Mouse (Mus musculus) testis, postnatal 14 days (tissue): ENCODE data around the gene Prtn3.

Experiments used
- DNase-seq: peaks from one replicate; pipeline ENCODE4 v3.0.0; 2021; ENCODE audit warnings: low spot score

Prtn3 gene

DNA sequence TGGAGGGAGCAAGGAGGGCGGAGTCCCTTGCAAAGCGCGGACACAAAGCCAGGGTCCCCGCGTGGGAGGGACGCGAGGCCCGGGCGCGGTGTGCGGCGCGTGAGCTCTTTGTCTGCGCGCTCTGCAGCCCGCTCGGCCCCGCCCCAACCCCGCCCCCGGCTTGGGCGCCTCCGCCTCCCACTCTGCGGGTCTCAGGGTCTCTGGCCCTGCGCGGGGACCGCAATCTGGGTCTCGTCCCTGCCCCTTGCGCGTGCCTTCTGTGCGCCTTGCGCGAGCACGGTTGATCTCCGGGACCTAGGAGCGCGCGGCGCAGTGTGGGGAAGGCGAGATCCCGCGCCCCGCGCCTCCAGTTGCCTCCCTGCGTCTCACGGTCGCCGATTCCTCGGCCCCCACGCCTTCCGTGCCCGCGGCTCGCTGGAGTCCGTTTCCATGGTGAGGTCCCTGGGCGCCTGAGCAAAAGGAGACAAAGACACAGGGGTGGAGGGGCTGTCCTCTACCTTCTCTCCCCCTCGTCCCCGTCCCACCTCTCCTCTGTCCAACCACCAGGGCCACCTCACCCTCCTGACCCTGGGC is at the start of gene Prtn3, which contains the start of gene Plppr3:
Prtn3 (plus strand) TSS at position 187 of the 573 bp plus-strand sequence.
Plppr3 (minus strand) TSS at position 345 of the 573 bp plus-strand sequence.
- DNase-seq = no peak

DNA sequence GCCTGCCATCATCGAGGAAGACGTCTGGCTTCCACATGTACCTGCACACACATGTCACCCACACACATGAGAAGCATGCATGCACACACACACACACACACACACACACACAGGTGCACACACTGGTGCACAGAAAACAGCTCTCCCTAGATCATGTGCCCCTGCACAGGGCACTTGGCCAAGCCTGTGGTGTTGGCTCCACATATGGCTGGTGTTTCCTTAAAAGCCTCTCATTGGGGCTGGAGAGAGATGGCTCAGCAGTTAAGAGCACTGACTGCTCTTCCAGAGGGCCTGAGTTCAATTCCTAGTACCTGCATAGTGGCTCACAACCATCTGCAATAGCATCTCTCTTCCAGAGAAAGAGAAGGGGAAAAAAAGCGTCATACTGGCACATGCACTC is 42.7 kb upstream of the Prtn3 start:
- DNase-seq = no peak

DNA sequence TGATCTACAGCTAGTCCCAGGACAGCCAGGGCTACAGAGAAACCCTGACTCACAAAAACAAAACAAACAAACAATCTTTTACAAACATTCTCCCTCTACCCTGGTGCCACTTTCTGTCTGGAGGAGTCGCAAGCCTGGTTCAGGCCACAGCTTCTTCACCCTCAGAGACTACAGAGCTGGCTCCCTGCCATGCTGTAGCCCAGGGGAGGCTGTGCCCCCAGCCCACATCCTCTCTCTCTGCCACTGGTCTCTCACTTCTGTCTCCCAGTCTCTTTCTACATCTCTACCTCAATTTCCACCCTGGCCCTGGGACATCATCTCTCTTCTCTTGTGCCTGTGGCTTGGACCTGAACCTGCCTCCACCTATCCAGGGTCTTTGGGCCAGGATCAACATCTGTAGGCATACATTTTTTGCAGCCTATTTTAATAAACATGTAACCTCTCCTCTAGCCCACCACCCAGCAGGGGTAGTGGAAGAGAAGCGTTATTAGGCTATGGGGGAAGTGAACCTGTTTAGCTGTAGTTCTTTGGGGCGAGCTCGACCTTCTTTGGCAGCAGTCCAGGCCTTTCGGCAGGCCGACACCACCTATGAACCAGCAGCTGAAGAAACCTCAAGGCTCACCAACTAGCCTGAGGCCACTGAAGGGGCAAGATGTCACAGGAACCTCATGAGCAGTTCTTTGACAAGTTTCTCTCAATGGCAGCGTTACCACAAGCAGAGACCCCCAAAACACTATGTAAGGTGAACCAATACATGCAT is 42.1 kb upstream of the Prtn3 start:
- DNase-seq = no peak

DNA sequence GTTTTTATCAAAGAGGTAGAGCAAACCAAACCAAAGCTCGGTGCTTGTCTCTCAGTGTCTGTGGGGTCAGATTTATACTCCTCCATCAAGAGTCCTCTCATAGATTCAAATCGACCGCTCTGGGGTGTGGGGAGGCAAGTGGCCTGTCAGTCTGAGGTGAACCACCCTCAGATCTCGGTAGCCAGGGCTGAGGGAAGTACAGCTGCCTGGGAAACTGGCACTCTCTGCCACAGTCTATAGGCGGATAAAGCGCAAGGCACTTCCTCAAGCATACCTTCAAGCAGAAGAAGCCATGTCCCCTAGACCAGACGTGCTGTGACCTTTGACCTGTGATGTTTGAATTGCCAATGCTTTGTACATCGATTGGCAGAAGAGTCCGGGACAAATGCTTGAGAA is 41.5 kb upstream of the Prtn3 start:
- DNase-seq = no peak

DNA sequence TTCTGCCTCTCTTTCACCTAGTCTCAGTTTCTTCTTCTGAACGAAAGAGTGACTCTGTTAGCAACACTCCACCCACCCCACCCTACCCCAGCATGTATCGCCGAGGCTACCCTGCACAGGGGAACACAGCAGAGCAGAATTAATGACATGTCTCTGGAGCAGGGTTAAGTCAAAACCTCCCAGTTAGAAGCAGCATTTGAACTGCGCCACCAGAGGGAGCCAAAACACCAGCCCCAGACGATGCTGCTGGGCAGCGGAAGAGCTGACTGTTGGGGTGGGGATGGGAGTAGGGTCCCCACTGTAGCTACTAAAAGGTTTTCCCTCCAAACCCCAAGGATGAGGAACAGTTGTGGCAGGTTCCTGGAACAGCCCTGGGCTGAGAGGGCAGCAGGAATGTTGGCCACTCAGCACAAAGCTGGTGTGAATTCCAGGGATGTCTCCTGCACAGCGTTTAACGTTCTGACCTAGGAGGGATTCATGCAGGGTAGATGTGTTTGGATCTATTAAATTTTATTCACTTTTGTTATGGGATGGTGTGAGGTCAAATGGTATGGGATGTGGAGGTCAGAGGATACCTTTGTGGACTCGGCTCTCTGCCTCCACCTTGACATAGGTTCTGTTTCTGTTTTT is 39.4 kb upstream of the Prtn3 start:
- DNase-seq = no peak

DNA sequence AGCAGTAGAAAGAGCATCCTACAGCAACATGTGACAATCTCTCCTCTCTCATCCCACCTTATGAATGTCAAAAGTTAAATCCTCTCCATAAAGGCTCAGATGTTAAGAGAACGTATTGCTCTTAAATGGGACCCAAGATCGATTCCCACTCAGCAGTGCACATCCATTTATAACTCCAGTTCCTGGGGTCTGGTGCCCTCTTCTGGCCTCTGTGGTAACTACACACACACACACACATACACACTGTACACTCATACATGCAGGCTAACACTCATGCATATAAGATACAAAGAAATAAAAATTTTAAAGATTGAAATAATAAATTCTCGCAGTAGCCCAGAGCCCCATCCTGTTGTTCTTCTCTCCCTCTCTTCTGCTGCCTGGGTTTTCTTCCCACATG is 37.4 kb upstream of the Prtn3 start:
- DNase-seq = no peak

DNA sequence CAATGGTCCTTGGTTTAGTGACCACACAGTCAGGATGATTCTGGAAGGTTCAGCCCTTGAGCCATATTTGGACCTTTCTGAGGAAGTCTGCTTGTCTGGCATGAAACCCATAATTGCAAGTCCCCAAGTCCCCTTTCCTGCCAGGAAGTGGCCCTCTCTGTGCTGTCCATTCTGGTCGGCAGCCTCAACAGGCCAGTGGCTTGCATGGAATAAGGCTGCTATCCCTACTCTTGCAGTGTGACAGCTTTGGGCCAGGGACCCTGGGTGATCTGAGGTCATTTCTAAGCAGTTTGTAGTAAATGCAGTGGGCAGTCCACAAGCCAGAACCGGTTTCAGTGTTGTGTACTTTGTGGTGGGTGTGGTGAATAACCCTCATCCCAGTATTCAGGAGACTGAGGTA is 36.1 kb upstream of the Prtn3 start:
- no peak for DNase-seq

DNA sequence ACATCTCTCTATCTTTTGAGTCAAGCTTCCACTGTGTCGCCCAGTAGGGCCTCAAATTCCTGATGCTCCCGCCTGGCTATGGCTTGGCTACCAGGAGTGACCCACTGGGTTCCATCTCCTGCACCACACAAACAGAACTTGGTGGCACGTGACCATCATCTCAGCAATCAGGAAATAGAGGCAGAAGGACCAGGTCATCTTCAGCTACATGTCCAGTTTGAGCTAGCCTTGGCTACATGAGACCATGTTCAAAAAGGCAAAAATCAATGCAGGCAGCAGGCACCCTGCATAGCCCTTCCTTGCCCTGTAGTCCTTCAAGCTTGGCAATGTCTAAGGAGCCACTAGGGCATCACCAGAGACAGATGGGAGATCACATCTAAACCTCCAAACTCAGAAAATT is 34.2 kb upstream of the Prtn3 start:
- no peak for DNase-seq

DNA sequence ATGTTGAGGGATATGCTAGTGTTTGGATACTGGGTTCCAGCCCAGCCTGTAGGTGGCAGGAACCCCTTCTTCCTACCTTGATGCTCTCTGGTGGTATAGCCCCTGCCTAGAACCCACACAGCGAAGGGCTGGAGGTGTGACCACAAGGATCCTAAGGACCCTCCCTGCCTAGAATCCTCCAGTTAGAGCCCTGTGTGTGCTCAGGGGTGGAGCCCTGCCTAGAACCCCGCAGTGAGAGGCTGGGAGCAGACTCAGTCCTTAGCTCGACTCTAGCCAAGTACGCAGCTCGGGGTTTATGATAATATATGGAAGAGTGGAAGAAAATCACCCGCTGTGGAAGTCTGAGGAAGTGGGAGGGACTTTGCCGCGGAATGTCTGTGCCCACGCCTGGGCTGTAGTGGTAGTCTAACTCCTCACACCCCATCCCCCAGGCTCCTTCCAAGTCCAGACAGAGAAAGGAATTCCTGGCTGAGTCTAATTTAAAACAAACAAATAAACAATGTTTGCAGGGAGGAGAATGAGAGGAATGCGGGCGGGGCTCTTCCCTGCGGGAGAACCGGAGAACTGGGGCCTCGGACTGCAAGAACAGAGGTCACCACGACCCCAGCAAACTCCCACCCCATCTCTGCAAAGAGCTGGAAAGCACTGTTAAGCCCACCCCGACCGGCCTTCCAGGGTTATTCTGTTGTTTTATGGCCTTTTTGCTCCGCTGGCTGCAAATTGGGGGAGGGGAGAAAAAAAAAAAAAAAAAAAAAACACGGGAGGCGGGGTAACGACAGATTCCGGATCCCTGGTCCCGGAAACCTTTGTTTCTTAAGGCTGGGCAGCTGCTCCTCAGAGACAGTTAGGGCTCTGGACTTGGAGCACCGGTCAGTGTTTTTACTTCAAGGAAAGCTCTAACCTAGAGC is 33.4 kb upstream of the Prtn3 start:
- DNase-seq = peak; percentile 59

DNA sequence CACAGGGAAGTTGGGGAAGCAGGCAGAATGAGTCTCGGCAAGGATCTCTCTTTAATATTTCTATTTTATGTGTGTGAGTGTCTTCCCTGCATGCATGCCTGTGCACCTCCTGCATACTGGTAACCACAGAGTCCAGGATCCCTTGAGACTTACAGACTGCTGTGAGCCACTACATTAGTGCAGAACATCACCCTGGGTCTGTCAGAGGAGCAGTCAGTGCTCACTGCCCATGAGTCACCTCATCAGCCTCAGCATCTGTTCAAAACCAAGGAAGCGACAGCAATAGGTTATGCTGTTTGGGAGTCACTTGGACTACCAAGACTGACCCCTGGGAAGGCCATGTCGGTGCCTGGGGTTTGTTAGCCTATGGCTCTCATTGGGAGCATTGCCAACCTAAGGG is 32.0 kb upstream of the Prtn3 start:
- DNase-seq = no peak

DNA sequence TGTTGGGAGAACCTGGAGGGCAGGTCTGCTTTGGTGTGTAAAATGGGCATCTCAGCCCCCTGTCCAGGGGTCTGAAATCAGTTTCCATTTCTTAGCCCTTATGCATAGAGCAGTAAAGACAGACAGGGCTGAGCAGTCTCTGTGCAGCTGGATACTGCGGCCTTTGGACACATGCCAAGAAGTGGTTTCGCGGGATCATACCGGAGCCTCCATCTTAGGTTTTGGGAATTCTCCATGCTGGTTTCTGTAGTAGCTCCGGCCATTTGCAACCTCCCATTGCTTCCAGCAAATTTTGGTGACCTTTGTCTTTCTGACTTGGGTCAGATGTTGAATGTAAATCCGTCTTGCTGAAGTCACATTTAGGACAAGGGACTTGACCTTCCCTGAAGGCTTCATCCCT is 30.8 kb upstream of the Prtn3 start:
- no peak for DNase-seq

DNA sequence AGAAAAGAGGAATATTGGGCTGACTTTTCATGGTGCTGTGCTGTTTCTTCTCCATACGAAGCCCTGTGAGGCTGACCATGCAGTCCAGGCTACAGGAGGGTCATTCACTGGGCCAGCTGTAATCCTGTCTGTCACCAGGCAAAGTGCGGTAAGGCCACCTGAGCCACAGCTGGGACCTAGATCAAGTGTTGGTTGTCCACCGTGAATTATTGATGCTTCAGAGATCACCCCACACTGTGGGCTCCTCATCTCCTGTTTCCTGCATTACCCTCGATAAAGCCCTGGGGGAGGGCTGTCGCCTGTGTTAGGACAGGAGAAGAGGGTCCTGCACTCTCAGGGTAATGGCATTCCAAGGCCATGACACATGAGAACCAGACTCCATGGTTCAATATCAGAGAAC is 27.7 kb upstream of the Prtn3 start:
- DNase-seq = no peak

DNA sequence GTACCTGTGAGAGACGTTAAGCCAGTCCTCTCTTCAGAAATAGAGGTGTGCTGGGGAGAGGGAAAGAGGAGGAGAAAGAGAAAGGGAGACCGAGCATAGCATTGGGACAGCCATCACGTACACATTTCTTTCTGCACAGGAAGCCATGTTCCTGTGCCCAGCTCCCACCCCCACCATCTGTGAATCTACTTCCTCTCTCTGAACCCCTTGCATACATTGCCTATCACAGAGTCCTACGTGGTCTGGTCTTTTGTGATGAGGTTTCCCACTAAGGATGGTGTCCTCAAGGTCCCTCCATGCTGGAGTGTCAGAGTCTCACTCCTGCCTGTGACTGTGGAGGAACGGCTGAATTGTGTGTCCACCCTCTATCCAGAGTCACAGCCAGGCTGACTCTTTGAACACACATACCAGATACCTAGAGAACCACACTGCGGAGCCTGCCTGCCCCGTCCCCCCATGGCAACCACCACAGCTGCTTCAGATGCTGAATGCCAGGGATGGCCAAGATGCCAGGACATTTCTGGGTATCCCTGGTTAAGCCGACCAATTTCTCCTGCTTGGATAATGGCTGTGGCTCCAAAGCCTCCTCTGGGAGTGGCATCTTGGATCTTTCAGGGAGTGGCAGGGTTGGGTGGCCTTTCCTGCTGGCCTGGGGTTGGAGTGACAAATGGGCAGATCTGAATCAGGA is 24.2 kb upstream of the Prtn3 start:
- DNase-seq = no peak

DNA sequence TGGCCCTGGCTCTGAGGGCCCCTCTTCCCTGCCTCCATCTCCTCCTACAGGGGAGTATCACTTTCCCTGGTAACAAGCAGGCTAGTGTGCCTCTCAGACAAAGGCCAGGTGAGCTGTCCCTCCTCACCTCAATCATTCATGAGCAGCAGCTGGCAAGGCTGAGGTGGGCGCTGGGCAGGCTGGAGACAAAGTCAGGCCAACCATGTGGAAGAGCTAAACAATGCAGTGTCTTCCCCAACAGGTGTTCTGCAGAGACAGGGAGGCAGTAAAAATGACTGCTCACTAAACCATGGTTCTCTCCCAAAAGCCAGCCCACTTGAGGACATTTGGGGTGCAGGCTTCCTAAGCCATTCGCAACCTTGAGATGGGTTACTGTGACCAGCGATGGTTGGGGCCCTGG is 22.6 kb upstream of the Prtn3 start:
- no peak for DNase-seq

DNA sequence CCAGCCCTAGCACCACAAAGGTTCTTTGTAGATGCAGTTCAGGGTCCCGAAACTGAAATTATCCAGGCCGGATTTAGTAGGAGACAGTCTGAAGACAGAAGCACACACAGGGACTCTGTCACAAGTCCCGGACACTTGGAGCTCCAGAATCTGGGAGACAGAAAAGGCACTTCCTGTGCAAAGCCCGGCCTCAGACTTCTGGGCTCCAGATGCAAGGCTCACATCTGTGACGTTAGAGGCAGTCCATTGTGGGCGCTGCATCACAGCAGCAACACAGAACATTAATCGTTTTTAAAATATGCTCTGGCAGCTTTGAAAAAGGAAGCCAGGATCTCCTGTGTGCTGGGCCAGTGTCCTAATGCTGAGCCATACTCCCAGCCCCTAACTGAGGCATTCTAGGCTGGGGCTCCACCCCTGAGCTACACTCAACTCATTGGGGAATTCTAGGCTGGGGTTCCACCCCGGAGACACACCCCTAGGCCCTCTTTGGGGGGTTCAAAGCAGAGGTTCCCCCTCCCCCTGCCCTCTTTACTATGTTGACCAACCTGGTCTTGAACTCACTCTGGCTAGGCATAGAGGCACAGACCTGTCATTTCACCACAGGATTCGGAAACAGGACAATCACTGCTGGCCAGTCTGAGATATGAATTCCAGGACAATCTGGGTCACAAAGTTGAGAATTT is 22.0 kb upstream of the Prtn3 start:
- no peak for DNase-seq

DNA sequence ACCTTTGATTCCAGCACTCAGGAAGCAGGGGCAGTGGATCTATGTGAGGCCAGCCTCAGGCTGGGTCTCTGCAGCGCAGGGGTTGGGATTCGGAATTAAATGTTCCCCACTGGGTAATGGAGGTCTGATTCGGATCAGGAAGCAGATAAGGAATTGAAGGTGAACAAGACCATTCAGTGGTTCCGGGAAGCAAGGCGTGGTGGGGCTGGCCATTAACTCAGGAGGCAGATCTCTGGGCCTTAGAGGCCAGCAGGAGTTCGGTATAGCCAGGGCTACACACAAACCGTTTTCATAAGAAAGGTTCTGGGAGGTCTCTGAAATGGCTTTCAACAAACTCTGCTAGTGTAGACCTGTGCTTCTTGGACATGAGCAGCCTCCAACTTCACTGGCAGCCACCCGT is 21.4 kb upstream of the Prtn3 start:
- no peak for DNase-seq

DNA sequence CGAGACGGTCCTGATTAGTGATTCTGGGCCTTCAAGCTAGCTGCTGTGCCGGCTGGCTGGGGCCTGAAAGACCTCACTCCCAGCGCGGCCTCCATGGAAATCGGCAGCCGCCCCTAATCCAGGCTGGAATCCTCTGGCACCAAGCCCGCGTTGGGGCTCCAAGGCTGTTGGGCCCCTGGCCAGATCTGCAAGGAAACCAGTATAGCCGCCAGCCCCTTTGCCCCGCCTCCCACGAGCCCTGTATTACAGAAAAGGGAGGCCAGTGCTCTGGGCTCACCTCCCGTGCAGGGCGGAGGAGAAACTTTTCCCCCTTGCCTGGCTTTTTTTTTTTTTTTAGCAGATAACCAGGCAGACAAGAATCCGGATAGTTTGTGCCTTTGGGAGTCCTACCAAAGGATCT is 20.9 kb upstream of the Prtn3 start:
- peak; percentile 90 for DNase-seq

DNA sequence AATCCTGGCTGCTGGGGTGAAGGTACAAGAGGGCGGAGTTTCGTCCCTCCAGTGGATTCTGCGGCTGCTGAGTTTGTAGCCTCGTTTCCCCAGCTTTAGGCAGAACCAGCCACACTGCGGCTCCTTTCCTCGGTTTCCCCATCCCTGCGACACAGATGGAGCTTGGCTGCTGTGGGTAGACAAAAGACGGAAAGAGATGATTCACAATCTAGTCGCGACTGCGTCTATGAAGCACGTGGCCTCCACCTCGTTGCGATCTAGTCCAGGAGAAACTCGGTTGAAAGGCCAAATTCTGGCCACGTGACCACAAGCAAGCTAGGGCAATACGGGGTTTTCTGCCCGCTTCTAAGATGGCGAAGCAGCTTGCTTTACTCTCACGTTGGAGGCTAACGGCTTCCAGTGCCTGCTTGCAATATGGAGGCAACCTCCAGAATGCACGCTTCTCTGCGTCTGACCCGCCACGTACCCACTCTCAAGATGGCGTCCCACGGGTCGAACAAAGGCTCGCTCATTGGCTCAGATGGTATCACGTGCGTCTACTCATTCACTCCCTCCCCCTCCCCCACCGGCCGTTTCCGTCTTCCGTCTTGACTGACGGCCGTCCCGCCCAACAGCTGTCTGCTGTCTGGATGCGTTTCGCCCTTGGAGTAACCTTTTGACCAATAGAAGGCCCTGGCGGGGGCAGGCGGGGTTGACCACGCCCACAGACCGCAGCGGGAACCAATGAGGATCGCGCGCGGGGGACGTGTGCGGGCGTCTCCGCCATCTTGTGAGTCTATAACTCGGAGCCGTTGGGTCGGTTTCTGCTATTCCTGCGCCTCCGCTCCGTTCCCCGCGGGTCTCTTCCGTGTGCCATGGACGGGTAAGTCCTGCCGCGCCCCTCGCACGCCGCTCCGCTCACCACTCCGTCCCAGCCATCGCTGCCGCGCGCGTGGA is 20.1 kb upstream of the Prtn3 start, which contains the start of gene Ptbp1:
Ptbp1 (plus strand) TSS at position 568 of the 936 bp plus-strand sequence.
- DNase-seq = peak; percentile 100

DNA sequence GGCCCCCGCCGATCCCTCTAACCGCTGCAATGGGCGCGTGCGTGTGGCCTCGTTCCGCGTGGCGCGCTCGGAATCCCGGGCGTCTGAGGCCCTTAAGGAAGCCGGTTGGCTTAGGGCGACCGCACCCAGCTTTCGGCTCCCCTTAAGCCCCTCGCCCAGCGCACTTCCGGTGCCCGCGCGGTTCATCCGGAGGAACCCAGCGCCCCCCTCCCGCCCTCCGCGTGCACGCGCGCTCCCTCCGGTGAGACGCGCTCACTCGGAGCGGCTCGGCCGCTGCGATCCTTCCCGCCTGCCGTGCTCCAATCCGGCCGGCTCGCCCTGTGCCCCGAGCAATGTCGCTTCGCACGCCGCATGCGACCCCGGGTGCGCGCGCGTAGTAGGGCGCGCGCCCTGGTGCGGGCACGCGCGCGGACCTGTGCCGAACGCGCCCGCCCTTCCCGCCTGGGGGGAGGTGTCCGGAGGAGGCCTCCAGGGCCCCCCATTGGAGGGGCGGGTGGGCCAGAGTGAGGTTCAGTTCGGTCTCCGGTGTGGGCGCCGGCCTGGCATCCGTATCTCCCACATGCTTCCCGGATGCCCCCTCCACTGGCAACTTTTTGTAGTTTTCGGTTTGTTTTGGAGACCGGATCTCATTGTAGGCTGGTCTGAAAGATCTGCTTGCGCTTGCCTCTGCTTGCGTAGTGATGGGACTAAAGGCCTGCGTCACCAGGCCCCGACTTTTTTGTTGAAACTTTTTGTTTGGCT is 19.3 kb upstream of the Prtn3 start:
- DNase-seq = peak; percentile 88
